Mouse (Mus musculus): Measurements from ENCODE around the gene Reep3.

Gene Reep3

DNA sequence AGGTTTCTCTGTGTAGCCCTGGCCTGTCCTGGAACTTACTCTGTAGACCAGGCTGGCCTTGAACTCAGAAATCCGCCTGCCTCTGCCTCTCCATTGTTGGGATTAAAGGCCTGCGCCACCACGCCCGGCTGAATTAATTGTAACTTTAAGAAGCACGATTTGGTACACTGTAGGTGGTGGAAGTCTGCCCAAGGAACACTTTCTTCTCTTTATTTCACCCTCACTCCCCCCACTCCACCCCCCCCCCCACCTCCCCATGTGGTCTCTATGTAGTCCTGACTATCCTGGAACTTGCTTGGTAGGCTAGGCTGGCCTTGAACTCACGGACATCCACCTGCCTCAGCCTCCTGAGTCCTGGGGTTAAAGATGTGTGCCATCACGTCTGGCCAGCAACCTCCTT, 47.1 kb downstream of the Reep3 start:
- no peak for DNase-seq

DNA sequence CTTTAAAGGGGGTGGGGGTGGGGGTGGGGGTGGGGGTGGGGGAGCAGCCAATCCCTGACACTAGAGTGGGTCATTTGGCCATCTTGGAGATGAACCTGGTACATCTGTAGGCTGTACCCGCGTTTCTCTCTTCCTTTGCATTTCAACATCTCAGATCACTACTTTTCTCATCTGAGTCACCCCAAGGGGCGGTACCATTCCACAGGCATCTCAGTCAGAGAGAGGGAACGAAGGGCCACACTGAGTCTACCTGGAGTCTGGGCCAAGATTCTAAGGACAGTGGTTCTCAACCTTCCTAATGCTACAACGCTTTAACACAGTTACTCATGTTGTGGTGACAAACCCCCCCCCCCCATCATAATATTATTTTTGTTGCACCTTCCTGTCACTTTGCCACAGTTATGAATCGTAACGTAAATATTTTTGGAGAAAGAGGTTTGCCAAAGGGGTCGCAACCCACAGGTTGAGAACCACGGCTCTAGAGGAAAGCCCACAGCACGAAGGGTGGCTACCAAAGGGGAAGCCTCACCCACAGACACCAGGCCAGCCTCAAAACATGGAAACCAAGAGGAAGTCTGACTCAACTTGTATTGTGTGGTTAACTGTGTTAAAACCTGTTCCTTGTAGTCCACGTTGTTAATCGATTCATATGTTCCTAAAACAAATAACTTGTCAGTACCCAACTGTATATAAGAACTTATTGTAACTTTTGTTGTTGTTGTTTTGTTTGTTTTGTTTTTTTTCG, 47.7 kb downstream of the Reep3 start:
- no peak for DNase-seq

DNA sequence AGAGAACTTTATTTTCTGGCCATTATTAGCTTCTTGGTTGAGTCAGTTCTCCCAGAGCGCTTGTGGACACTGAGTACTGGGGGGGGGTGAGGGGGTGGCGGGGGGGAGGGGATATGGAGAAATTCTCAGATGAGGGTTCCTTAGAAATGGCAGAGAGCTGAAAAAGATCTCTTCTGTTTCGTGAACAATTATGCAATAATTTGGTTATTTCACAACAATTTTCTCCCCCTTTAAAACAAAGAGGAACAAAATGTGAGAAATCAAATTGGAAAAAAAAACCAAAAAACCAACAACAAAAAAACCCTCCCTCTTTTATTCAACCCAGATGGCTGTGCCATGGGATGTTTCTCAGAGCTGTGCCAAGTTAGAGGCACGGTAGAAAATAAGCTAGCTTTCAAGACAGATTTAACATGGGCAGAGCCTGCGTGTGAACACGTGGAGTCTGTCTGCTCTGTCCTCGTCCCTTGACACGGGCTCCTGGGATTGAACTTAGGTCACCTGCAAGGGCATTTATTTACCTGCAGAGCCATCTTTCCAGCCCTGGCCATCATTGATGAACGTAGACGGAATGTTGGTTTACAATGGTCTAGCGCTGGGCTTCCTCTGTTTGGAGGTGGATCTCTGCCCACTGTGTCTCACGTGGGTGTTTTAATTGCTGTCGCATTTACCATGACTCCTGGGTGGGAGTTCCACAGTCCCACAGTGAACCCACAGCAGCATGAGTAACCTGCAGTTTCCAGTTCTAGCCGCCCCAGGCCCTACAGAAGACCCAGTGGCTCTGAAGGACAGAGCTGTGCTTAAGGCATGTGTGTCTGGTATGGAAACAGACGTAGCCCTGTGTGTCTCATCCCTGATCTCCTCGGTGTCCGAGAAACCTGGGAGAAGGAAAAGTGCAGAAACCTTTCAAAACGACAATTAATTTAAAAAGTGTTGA, 48.8 kb downstream of the Reep3 start:
- DNase-seq, result no peak

DNA sequence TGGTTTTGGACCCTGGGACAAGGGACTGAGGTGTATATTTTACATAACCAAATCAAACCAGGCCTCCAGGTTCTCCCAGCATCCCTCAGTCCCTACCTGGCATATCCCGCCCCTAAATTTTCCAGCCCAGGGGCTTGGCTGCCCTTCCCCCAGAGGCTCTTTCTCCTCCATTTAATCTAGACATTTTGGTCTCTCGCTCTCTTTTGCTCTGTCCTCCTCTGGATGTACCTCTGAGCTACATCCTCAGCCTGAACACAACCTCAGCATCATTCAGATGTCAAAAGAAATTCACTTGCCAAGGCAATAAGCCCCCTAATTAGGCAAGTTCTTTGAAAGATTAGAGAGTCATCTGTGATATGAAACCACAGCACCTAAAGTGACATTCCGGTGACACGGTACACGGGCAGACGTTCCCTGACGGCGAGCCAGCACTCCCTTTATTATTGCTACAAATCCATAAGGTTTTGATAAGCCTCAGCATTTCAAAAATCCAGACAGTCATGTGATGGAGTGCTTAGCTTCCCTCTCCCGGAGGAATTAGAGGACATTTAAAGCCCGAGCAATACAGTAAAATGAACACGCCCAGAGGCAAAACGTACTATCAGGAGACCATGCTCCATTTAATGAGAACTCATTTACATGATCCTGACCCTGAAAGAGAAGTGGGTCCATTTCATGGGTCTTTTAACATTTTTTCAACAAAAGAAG, 51.4 kb downstream of the Reep3 start:
- DNase-seq, result no peak

DNA sequence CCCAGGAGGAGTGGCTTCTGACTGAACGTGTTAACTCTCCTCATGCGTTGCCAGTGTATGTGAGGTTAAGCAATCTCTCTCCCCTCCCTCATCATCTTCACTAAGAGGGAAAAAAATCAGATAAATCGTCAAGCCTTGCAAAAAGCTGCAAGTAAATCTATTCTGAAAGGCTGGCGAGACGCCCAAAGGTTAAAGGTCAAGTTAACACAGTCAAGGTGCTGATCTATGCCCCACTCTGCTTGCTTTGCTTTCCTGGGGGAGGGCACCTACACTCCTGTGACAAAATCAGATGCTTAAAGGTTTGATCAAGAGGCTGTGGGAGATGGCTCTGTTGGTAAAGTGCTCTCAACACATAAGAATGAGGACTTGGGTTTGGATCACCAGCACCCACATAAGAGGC, 52.4 kb downstream of the Reep3 start:
- DNase-seq, result no peak

DNA sequence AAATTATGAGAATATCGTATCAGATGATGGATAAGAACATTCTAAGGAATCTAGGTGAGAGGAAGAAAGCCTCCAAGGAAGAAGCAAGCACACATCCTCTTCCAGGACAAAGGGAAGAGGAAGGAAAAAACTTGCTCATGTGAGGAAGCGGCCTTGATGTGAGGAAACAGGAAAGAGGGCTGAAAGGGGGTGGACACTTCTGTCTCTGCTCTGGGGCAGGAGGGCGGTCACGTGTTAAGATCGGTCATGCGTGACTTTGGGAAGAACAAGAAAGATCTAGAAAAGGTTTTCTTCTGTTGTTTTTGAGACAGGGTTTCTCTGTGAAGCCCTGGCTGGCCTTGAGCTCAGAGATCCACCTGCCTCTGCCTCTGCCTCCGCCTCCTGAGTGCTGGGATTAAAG, 53.5 kb downstream of the Reep3 start:
- DNase-seq, result no peak

DNA sequence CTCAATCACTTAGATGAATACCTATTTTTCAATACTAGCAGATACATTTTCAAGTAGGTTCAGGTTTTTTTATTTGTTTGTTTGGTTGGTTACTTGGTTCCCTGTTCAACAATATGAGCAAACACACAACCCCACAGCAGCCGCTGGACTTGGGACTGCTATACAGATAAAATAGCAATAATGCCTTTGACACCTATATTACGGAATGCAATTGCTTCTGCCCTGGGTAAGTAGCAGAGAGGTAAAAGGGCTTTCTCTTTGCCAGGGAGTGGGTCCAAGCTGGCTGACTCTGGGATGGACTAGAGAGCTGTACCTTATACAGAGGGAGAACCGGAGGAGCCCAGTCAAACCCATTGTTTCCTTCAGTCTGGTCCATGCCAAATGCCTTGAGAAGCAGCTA, 56.3 kb downstream of the Reep3 start:
- DNase-seq, result no peak

DNA sequence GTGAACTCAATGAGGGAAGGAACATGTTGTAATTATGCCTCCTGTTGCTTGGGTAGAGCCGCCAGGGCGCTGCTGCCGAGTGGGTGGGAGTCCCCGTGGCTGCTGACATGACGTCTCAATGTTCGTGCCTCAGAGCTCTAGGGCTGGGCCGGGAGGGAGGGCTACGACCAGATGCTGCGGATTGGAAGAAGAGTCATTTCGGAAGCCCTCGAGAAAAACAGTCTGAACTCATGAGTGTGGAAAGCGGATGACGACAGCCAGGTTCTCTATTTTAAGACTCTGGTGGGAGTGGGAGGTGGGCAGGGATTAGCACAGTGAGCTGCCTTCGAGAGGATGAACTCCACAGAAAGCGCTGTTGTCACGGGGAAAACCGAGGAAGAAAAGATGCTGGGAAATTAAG, 57.7 kb downstream of the Reep3 start:
- no peak for DNase-seq

DNA sequence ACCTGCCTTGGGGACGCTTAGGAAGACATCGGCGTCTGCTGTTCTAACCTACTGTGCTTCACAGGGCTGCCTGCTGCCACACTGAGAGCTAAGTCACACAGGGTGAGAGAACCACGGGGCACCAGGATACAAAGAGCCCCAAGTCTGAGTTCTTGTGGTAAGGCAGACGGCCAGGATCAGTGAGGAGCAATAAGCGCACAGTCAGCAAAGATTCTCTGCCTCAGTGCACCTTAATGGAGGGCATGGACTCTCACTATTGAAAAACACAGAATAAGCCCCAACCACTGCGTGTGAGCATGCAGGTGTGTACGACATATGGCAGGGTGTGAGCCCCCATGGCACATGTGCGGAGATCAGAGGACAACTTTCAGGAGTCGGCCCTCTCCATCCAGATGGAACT, 60.2 kb downstream of the Reep3 start:
- DNase-seq, result no peak

DNA sequence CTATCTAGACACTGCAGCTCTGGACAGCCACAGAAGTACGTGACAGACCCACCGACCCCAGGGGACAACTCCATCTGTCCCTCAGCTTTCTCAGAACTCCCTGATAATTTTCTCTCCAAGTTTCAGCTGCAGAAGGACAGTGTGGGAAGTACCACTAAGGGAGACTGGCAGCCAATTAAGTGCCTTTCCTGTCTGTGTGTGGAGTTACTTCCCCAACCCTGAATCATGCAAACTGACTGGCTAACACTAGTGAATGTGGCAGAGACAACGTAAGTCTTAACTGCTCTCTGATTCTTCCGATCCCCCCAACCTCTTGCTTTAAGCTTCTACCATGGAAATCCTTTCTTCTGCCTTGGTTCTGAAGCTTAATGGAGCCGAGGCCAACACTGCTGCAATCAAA, 60.6 kb downstream of the Reep3 start:
- DNase-seq, result no peak

DNA sequence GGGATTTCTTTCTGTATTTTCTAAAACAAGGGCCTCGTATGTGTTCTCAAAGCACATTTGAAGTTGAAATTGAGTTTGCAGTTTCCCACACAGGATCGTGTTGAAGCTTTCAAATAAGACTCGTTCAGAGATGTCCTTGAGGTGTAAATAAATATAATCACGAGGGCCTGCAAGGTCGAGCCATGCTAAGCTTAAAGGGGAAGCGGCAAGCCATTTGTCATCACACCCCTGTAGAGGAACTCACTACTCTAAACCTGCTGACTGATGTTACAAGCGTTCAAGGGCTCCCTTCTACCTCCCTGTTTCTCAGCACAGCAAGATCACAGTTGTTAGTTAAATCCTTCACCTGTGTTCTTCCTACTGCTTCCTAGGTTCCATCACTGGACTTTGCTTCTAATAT, 65.6 kb downstream of the Reep3 start:
- DNase-seq, result no peak

DNA sequence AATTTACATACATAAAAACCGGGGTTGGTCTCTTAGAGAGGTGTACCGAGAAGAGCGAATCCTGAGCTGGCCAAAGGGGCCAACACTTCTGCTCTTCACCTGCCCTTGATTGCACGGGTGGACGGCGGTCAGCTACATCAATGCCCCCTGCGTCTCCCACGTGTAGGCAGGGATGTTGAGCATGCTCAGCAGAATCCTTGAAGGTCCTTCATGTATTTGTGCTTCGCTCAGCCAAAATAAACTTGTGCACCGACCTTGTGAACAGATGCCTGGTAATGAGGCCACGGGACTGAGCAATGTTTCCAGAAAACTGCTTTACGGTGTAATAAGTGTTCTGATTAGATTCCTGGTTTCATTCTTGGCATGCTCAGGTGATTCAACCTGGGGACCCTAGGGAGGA, 67.4 kb downstream of the Reep3 start:
- no peak for DNase-seq

DNA sequence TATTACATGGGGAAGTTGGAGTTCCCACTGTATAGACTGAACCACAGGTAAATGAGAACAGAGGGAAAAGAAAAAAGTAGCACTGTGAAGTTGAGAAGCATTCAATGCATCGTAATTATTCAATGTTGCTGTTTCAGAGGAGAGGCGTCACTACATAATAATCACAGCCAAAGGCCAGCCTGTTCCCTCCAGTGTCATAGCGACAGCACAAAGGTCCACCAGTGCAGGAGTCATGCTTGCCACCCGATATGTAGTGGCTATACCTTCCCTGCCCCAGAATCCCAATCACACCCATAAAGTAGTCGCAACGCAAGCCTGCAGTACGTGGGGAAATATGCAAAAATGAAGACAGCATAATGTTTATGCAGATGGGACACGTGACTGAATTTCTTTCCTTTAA, 70.4 kb downstream of the Reep3 start:
- DNase-seq, result no peak

DNA sequence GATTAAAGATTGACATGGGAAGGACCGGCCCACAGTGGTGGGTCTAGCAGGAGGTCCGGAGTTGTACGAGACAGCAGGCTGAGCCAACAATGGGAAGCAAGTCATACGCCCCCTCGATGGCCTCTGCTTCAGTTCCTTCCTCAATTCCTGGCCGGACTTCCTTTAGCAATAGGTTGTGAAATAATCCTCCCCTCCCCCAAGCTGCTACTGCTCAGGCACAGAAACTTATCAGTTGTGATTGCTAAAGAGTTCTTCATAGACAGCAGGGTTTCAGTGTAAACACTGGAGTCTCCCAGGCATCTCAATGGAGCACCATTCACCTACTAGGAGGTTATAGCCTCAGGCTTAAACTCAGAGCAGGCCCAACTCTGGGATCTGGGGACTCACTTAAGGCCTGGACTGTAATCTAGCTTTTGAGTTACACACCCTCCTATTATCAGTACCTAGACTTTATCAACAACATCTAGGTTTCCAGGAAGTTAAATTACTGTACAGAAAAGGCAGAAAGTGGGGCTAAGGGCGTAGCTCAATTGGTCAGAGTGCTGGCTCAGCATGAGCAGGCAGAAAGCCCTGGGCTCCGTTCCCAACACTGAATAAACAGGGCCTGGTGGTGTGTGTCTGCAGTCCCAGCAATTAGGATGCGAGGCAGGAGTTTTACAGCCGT, 71.0 kb downstream of the Reep3 start:
- peak; percentile 63 for DNase-seq

DNA sequence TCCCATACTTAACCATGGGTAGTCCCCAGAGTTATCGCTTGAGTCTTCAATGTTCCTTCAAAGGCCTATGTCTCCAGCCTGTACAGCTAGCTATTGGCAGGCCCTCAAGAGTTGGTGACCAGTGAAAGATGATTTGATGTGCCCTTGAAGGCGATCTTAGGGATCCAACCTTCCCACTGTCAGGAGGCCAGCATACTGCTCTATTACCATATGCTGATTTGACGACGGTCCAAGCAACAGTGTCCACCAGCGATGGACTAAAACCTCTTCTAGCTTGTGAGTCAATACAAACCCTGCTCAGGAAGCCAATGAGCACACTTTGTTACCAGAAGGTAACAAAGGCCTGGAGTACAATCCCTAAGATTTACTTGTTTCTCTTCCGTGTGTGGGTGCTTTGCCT, 72.4 kb downstream of the Reep3 start:
- no peak for DNase-seq

DNA sequence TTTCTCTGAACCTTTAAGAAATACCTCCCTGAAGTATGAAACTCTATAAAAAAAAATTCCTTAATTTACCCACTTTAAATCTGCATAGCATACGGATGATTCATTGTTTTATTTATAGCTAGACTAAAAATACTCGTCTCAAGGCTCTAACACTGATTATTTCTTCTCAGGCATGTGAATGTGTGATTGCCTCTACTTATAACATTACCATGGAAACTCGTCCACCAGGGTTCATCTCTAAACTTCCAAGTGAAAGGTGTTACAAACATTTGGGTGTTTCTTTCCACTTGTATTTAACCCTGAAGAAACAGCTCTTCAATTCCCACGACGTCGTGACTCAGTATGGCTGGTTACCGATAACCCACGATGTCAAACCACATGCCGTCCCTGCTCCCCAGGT, 73.7 kb downstream of the Reep3 start:
- DNase-seq, result no peak

DNA sequence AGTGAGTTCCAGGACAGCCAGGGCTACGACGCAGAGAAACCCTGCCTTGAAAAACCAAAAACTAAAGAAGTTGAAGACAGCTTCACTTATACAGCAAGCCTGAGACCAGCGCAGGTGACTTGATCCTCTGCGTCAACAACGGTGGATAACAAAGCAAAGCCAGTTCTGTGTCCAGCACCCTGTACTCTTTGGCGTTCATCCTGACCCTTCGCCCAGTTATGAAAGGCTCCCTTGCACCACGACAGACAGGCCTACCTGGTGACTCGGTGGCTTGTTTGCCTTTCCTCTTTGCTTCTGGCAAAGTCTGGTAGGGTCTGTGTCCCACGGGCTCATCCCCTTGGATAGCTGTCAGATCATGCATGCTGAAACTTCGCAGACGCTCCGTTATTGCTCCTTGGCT, 75.3 kb downstream of the Reep3 start:
- DNase-seq, result no peak

DNA sequence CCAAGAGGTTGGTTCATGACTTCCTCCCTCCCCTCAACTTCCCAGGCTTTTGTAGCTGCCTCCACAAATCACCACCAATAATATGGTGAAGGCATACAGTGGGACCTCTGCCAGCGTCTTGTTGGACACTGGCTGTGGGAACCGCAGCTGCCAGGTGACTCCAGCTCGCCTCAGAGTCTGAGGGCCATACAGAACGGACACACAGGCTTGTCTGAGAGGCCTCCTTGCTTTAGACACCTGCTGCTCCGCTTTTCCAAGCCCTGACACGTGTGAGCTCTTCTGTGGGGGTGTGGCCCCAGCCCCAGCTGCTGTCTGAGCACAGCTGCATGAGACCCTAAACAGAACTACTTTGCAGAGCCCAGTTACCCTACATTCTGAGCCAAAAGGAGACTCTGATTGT, 77.9 kb downstream of the Reep3 start:
- DNase-seq, result no peak

DNA sequence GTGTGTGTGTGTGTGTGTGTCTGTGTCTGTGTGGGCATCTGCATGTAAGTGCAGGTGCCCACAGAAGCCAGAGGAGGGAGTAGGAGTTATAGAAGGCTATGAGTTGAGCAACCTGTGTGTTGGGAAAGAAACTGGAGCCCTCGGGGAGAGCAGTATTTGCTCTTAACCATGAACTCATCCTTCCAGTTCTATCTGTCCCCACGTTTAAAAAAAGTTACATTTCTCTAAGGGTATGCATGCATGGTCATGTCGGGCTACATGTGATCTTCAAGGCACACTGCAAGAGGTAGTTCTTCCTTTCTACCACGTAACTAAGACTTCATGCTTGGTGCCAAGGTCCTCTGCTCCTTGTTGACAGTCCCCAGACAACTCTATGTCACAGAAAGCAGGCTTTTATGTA, 78.9 kb downstream of the Reep3 start:
- no peak for DNase-seq

DNA sequence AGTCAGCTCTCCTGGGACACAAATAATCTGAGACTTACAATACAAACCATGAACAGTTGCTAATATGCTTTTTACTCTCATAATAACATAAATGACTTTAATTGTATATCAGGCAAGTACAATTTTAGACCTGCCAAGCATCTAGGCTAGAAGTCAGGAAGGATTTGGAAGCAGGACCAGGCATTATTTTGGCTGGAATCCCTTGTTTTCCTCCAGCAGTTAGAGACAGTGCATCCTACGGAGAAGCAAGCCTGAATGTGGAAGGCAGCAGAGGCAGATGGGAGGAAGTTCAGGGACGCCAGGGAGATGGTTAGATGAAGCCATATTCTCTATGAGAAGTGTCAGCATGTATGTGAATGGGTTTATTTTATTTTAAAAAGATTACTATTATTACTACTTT, 79.4 kb downstream of the Reep3 start:
- no peak for DNase-seq

DNA sequence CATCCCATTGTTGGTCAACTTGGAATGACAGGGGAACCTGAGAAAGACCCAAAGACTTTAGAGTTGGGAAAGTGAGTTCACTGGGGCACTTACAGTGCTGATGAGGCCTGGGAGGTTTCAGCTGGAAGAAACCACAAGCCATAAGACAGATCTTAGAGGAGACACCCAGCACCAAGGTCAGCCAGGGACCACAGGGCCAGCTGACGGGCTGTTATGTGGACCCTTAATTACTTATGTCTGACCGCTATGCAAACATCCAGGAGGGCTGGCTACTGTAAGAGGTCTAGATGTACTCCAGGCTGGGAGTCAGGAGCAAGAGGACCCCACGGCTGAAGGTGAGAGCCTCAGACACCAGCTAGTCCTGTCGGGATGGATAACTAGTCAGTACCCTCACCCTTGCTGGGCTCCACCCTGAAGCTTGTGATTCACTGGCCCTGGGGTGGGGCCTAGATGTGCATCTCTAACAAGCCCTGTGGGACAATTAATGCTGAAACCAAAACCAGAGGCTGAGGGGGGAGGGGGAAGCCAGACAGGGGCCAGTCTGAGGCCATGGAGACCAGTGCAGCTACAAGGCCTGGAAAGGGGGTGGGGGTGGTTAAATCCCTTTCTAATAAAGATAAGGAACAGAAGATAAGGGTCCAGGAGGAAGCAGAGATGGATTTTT, 80.0 kb downstream of the Reep3 start:
- DNase-seq, result no peak

DNA sequence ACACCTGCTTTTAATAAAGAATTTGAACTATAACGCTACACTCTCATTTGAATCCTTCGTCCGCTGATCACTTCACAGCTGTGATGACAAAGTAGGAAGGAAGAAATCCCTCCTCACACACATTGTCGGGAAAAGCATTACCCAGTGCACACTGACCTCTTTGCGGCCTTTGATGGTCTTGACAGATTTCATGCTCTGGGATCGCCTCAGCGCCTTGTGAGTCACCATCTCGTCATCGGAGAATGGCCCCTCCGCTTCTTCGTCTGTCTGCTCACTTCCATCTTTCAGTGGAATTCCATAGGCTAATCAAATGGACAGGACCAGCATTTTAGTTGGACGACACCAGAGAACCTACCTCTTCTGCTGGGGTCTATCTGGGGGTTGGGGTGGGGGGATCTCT, 82.0 kb downstream of the Reep3 start:
- DNase-seq, result no peak

DNA sequence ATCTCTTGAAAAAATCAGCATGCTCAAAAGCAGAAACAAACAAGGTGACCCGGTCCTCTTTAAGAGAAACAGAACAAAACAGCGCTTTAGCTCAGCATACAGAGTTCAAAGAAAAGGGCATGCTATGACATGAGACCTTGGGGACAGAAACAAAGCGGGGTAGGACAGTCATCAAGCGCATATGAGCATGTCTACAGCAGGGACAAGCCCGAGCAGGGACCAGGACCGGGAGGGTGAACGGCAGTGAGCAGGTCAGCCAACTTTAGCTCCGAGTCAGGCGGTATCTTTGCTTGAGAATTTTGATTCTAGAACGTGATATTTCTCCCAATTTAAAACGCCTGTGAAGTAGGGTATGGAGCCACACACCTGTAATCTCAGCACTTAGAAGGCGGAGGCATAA, 86.2 kb downstream of the Reep3 start:
- no peak for DNase-seq
